Mouse (Mus musculus) lung, postnatal 4 days (tissue): ENCODE data around the gene Ctdsp2.

Source experiments
- DNase-seq, 2 experiments: peaks; one replicate each; pipeline ENCODE4 v3.0.0; 2021

The Ctdsp2 gene

GRCm38 (mm10) chr10:127048608-127049394 lies 70.3 kb downstream of the Ctdsp2 start:
- DNase-seq, result no peak
